Mouse (Mus musculus) bone marrow macrophage, adult 2 months (primary cell): Measurements from ENCODE around the gene Snrpa.

ENCODE experiments used
- CTCF ChIP-seq: IDR thresholded peaks from 2 replicates; pipeline ENCODE4 v1.5.1; 2012; ENCODE audit warnings: low read depth, mild to moderate bottlenecking, low read length, moderate library complexity
- POLR2A ChIP-seq: IDR thresholded peaks from 2 replicates; pipeline ENCODE4 v1.6.1; 2012; ENCODE audit warnings: mild to moderate bottlenecking, low read depth, low read length, borderline replicate concordance

DNA sequence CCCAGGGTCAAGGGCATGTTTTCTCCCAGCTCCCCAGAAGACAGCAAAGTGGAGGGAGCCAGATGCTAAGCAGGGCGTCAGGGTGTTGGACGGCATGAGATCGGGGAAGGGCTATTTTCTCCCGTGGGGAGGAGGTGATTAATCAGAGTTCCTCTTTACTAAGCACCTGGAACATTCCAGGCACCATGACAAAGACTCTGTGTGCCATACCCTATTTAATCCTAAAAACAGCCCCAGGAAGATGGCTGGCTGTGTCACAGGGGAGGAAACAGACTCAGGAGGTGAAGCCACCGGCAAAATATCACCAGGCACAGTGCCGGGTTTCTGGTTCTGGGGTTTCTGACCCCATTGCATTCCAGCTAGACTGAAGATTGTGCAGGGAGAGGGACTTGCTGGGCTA lies 25.9 kb upstream of the Snrpa start:
- TF ChIP-seq POLR2A (no peak), CTCF (no peak)
